Mouse (Mus musculus) G1E-ER4 (cell line): ENCODE measurements around the gene Bsph2. TPM values are rescaled to one million over a fixed set of nuclear protein-coding genes. Genes with fewer than 3 reads are reported as not detected.

ENCODE experiments used
- GATA1 ChIP-seq: IDR thresholded peaks from one replicate; pipeline ENCODE4 v1.8.0; 2012; ENCODE audit warnings: low read length, inconsistent platforms
- polyA plus RNA-seq: library from polyadenylated mRNA; stranded (reverse); fragments of >175 nt; gene quantifications from 2 replicates; pipeline ENCODE4 v1.2.3, GENCODE M21; 2012

Bsph2 gene
- not detected in 2 replicates for polyA plus RNA-seq

- TF ChIP-seq GATA1, result no peak
These were observed at the start of gene Bsph2 for GRCm38 (mm10) chr7:13570967-13571366. Gene Bsph2 (minus strand): TSS chr7:13571067.

- TF ChIP-seq GATA1, result no peak
These were observed 59.3 kb downstream of the Bsph2 start for GRCm38 (mm10) chr7:13511539-13511938.

Other genes with a start within 250 kb of the Bsph2 start
- 0.03 and 0.04 TPM in 2 replicates for gene Pla2g4c, start 246.4 kb downstream of the Bsph2 start, polyA plus RNA-seq
- not detected in 2 replicates for gene Cabp5, start 172.9 kb downstream of the Bsph2 start, polyA plus RNA-seq
- gene Bsph1, start 120.2 kb downstream of the Bsph2 start, polyA plus RNA-seq, result not detected in 2 replicates
- not detected in 2 replicates for gene Sult2a5, start 52.9 kb upstream of the Bsph2 start, polyA plus RNA-seq
- gene Sult2a2, start 162.4 kb upstream of the Bsph2 start, polyA plus RNA-seq, result not detected in 2 replicates